Mouse (Mus musculus) MEL (cell line): Measurements from ENCODE around the gene Sept8.

ENCODE experiments used
- BHLHE40 ChIP-seq: IDR thresholded peaks from 2 replicates; pipeline ENCODE4 v1.6.1; 2012; ENCODE audit warnings: low read depth, mild to moderate bottlenecking, inconsistent platforms, low read length, improper control_type of control experiment, borderline replicate concordance
- CTCF ChIP-seq, 3 experiments: IDR thresholded peaks in 2 of 3; conservative IDR thresholded peaks in 1 of 3; 2 replicates each; pipeline ENCODE4 v1.5.1; 2011 to 2012; ENCODE audit warnings: low read length in 3 of 3, low read depth in 2 of 3, mild to moderate bottlenecking in 2 of 3, improper control_type of control experiment in 1 of 3, inconsistent platforms in 1 of 3, mixed read lengths in 1 of 3, moderate library complexity in 1 of 3; ENCODE audit not compliant: control insufficient read depth in 1 of 3, insufficient read depth in 1 of 3, poor library complexity in 1 of 3, severe bottlenecking in 1 of 3
- ETS1 ChIP-seq: IDR thresholded peaks from 2 replicates; pipeline ENCODE4 v1.6.1; 2012; ENCODE audit warnings: low read depth, mild to moderate bottlenecking, inconsistent platforms, low read length, improper control_type of control experiment, moderate library complexity
- GABPA ChIP-seq: IDR thresholded peaks from 2 replicates; pipeline ENCODE4 v1.6.1; 2012; ENCODE audit warnings: low read depth, mild to moderate bottlenecking, inconsistent platforms, low read length, improper control_type of control experiment, moderate library complexity
- MYB ChIP-seq: IDR thresholded peaks from 2 replicates; pipeline ENCODE4 v1.6.1; 2011; ENCODE audit warnings: mild to moderate bottlenecking, low read depth, low read length, improper control_type of control experiment
- POLR2A ChIP-seq, 2 experiments: IDR thresholded peaks; 2 replicates each; pipeline ENCODE4 v1.6.1; 2011 to 2012; ENCODE audit warnings: low read length in 2 of 2, mild to moderate bottlenecking in 2 of 2, control low read depth in 1 of 2, improper control_type of control experiment in 1 of 2, low read depth in 1 of 2, moderate library complexity in 1 of 2; ENCODE audit not compliant: control insufficient read depth in 1 of 2, insufficient read depth in 1 of 2, poor library complexity in 1 of 2
- UBTF ChIP-seq: IDR thresholded peaks from 2 replicates; pipeline ENCODE4 v1.6.1; 2012; ENCODE audit warnings: low read depth, mild to moderate bottlenecking, inconsistent platforms, low read length, improper control_type of control experiment, moderate library complexity, borderline replicate concordance; ENCODE audit not compliant: insufficient read depth

- no peak for TF ChIP-seq MYB
- no peak for TF ChIP-seq ETS1
- TF ChIP-seq BHLHE40, result no peak
- no peak for TF ChIP-seq CTCF (IDR thresholded peaks at IDR 0.05 in 2 of 3, conservative IDR thresholded peaks at IDR 0.05 in 1 of 3; ENCODE audit: control insufficient read depth in 1 of 3, insufficient read depth in 1 of 3, low read depth in 2 of 3, low read length in 3 of 3, poor library complexity in 1 of 3, severe bottlenecking in 1 of 3)
- TF ChIP-seq UBTF, result no peak
- no peak for TF ChIP-seq POLR2A (IDR thresholded peaks at IDR 0.05; ENCODE audit: control insufficient read depth in 1 of 2, insufficient read depth in 1 of 2, low read depth in 1 of 2, low read length in 2 of 2, poor library complexity in 1 of 2)
- no peak for TF ChIP-seq GABPA
Measured at GRCm38 (mm10) chr11:53504376-53504775, 14.7 kb upstream of the Sept8 start.
